Mouse (Mus musculus) C2C12 (cell line): ENCODE measurements around the gene Kdm5b. TPM values are rescaled to one million over a fixed set of nuclear protein-coding genes. Genes with fewer than 3 reads are reported as not detected.

Source experiments
- H3K27me3 ChIP-seq: one replicate; pipeline ENCODE4 v1.6.1; 2011; ENCODE audit not compliant: control insufficient read depth, insufficient read depth, insufficient read length
- H3K36me3 ChIP-seq: one replicate; pipeline ENCODE4 v1.6.1; 2011; ENCODE audit not compliant: control insufficient read depth, insufficient read depth
- H3K4me3 ChIP-seq: one replicate; pipeline ENCODE4 v1.5.1; 2011; ENCODE audit warnings: mild to moderate bottlenecking, control low read depth; ENCODE audit not compliant: poor library complexity, insufficient read depth, severe bottlenecking
- H3K79me2 ChIP-seq: one replicate; pipeline ENCODE4 v1.6.1; 2011; ENCODE audit not compliant: control insufficient read depth, insufficient read depth
- H3K79me3 ChIP-seq: one replicate; pipeline ENCODE4 v1.6.1; 2011; ENCODE audit warnings: low read depth, control low read depth
- H3ac ChIP-seq: one replicate; pipeline ENCODE3; 2011; ENCODE audit warnings: low read depth; ENCODE audit not compliant: control insufficient read depth, insufficient read length
- CEBPB ChIP-seq: IDR thresholded peaks from one replicate; pipeline ENCODE4 v1.6.1; 2011; ENCODE audit warnings: low read depth, mild to moderate bottlenecking, control low read depth, moderate library complexity
- CTCF ChIP-seq: IDR thresholded peaks from one replicate; pipeline ENCODE4 v1.5.1; 2011; ENCODE audit not compliant: control insufficient read depth, insufficient read depth, insufficient read length
- FOSL1 ChIP-seq: IDR thresholded peaks from one replicate; pipeline ENCODE4 v1.8.0; 2011; ENCODE audit warnings: mild to moderate bottlenecking, low read length; ENCODE audit not compliant: poor library complexity, insufficient read depth, severe bottlenecking
- MAX ChIP-seq: IDR thresholded peaks from one replicate; pipeline ENCODE4 v1.6.1; 2011; ENCODE audit warnings: mild to moderate bottlenecking, control low read depth
- MYOD1 ChIP-seq: IDR thresholded peaks from one replicate; pipeline ENCODE4 v1.6.1; 2011; ENCODE audit warnings: low read depth; ENCODE audit not compliant: control insufficient read depth, insufficient read length
- MYOG ChIP-seq: IDR thresholded peaks from one replicate; pipeline ENCODE4 v1.6.1; 2011; ENCODE audit not compliant: control insufficient read depth, insufficient read length; ENCODE audit errors: extremely low read depth
- USF1 ChIP-seq: IDR thresholded peaks from one replicate; pipeline ENCODE4 v1.6.1; 2011; ENCODE audit warnings: low read depth, mild to moderate bottlenecking, control low read depth, moderate library complexity
- polyA plus RNA-seq: library from polyadenylated mRNA; unstranded; fragments of >200 nt; fragmentation: generic; extraction: Trizol; gene quantifications from one replicate; pipeline ENCODE4 v1.2.1, GENCODE M21; 2012; ENCODE audit warnings: missing spikeins

Kdm5b gene
- polyA plus RNA-seq, 1 experiment, result 3.4 TPM

GRCm38 (mm10) chr1:134589676-134590075, 29.7 kb downstream of the Kdm5b start:
- H3K36me3 ChIP-seq, result no peaks in the 10 kb centered on the region
- H3K27me3 ChIP-seq, result no peaks in the 10 kb centered on the region

GRCm38 (mm10) chr1:134591773-134592172, 31.8 kb downstream of the Kdm5b start:
- TF ChIP-seq MYOG (no peak), MAX (no peak), CTCF (no peak), USF1 (no peak), MYOD1 (no peak), CEBPB (no peak), FOSL1 (no peak)
- H3ac ChIP-seq, result no peak overlapping the region

More at GRCm38 (mm10) chr1:134589676-134590075, 29.7 kb downstream of the Kdm5b start:
- H3K4me3 ChIP-seq, result no peak overlapping the region
- no peaks in the 10 kb centered on the region for H3K79me2 ChIP-seq
- no peaks in the 10 kb centered on the region for H3K79me3 ChIP-seq
- no peak for TF ChIP-seq MYOG
- no peak for TF ChIP-seq USF1
- TF ChIP-seq FOSL1, result no peak
- TF ChIP-seq CEBPB, result no peak
- no peak for TF ChIP-seq MYOD1
- TF ChIP-seq MAX, result no peak
- no peak for TF ChIP-seq CTCF
- no peak overlapping the region for H3ac ChIP-seq

GRCm38 (mm10) chr1:134597339-134598054, 37.5 kb downstream of the Kdm5b start:
- Histone ChIP-seq H3K79me3 (no peaks in the 10 kb centered on the region), H3ac (no peak overlapping the region), H3K27me3 (no peaks in the 10 kb centered on the region), H3K4me3 (no peak overlapping the region), H3K36me3 (peaks cover 9% of the 10 kb centered on the region), H3K79me2 (no peaks in the 10 kb centered on the region)
- TF ChIP-seq MAX (no peak), MYOD1 (no peak), MYOG (no peak), CEBPB (no peak), USF1 (no peak), FOSL1 (no peak), CTCF (no peak)

More at GRCm38 (mm10) chr1:134591773-134592172, 31.8 kb downstream of the Kdm5b start:
- Histone ChIP-seq H3K79me2 (no peaks in the 10 kb centered on the region), H3K36me3 (peaks cover 4% of the 10 kb centered on the region), H3K79me3 (no peaks in the 10 kb centered on the region), H3K4me3 (no peak overlapping the region), H3K27me3 (no peaks in the 10 kb centered on the region)

- TF ChIP-seq CTCF, result no peak
- no peak for TF ChIP-seq CEBPB
- no peak for TF ChIP-seq USF1
- no peak for TF ChIP-seq MYOD1
- Histone ChIP-seq H3K79me3 (no peaks in the 10 kb centered on the region), H3K79me2 (no peaks in the 10 kb centered on the region), H3K4me3 (no peak overlapping the region), H3K36me3 (peaks cover 3% of the 10 kb centered on the region), H3K27me3 (no peaks in the 10 kb centered on the region), H3ac (no peak overlapping the region)
Observed at GRCm38 (mm10) chr1:134604086-134604485, 44.1 kb downstream of the Kdm5b start.

- H3K4me3 ChIP-seq, result no peak overlapping the region
- H3K79me2 ChIP-seq, result no peaks in the 10 kb centered on the region
- no peak overlapping the region for H3ac ChIP-seq
- TF ChIP-seq CEBPB (no peak), MYOG (no peak), USF1 (no peak), FOSL1 (no peak), MYOD1 (no peak), CTCF (no peak), MAX (no peak)
- H3K36me3 ChIP-seq, result peaks cover 3% of the 10 kb centered on the region
- no peaks in the 10 kb centered on the region for H3K79me3 ChIP-seq
- H3K27me3 ChIP-seq, result no peaks in the 10 kb centered on the region
Observed at GRCm38 (mm10) chr1:134605670-134606069, 45.7 kb downstream of the Kdm5b start.
